Mouse (Mus musculus) erythroblast, embryonic 14.5 days (primary cell): ENCODE data around the gene Bcl7c.

ENCODE experiments used
- GATA1 ChIP-seq: IDR thresholded peaks from 2 replicates; pipeline ENCODE4 v1.6.1; 2012; ENCODE audit warnings: low read length, inconsistent platforms, mixed read lengths
- TAL1 ChIP-seq: IDR thresholded peaks from 3 replicates; pipeline ENCODE4 v1.6.1; 2012; ENCODE audit warnings: low read length, inconsistent platforms, mixed read lengths

- TF ChIP-seq GATA1: no peak
- TF ChIP-seq TAL1: no peak
These were observed 51.8 kb downstream of the Bcl7c start for GRCm38 (mm10) chr7:127656946-127657345.
